Mouse (Mus musculus): Measurements from ENCODE around the gene Pax5. TPM values are rescaled to one million over a fixed set of nuclear protein-coding genes. Genes with fewer than 3 reads are reported as not detected.

Gene Pax5
- polyA plus RNA-seq, 1 experiment, result not detected

DNA sequence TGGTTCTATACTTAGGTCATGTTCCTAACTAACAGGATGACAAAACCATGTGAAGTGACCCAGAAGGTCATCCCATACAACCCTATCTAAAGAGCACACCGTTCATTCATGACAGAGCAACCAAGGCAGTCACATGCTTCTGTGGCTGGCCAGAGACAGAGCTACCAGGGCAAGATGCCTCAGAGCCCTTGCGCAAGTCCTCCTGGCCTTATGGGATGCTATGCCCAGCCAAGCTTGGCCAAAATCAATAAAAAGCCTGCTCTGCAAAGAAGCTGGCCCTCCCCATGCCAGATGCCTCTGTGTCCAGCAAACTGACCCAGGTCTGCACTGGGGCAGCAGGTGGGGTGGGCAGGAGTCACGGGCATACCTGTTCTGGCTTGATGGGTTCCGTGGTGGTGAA lies 65.1 kb downstream of the Pax5 start:
- TF ChIP-seq GATA1 (IDR thresholded peaks at IDR 0.05; ENCODE audit: low read length), result no peak

- no peak for TF ChIP-seq GATA1 (IDR thresholded peaks at IDR 0.05; ENCODE audit: low read length)
These were observed 68.3 kb downstream of the Pax5 start for GRCm38 (mm10) chr4:44641831-44642587.

- no peak for TF ChIP-seq GATA1 (IDR thresholded peaks at IDR 0.05; ENCODE audit: low read length)
These were observed 74.7 kb downstream of the Pax5 start for GRCm38 (mm10) chr4:44635618-44636017.

- TF ChIP-seq GATA1 (IDR thresholded peaks at IDR 0.05; ENCODE audit: low read length), result no peak
These were observed 76.4 kb downstream of the Pax5 start for GRCm38 (mm10) chr4:44633694-44634524.

- no peak for TF ChIP-seq GATA1 (IDR thresholded peaks at IDR 0.05; ENCODE audit: low read length)
These were observed 80.2 kb downstream of the Pax5 start for GRCm38 (mm10) chr4:44630059-44630458.

DNA sequence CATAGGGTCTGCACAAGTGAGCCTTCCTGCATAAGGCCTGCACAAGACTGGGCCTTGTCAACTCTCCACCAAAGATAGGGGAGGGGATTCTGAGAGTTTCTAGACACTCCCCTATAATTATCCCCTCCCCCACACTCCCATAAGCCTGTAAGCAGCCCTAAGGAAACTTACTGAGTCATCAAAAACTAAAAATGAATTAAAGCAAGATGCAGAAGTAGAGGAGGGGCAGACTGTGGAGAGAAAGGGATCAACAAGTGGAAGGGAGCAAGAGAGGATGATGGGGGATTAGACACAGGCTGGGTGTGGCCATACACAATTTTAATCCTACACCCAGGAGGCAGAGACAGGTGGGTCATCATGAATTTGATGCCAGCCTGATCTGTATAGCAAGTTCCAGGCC lies 82.4 kb downstream of the Pax5 start:
- no peak for TF ChIP-seq GATA1 (IDR thresholded peaks at IDR 0.05; ENCODE audit: low read length)

GRCm38 (mm10) chr4:44625108-44625424 lies 85.2 kb downstream of the Pax5 start:
- TF ChIP-seq GATA1 (IDR thresholded peaks at IDR 0.05; ENCODE audit: low read length), result no peak

GRCm38 (mm10) chr4:44624232-44625107 lies 85.8 kb downstream of the Pax5 start:
- TF ChIP-seq GATA1 (IDR thresholded peaks at IDR 0.05; ENCODE audit: low read length), result no peak

DNA sequence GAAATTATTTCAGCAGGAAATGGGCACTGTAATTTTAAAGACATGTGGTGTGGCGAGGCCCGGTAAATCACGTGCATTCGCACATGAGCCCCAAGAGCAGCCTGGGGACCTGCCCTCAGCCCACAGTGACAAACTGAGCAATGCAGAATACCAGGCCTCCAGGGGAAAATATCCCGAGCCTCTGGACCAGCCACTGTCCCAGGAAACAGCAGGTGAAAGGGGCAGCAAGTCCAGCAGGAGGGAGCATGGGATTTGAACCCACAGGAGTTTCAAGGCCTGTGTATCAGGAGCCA lies 86.9 kb downstream of the Pax5 start:
- no peak for TF ChIP-seq GATA1 (IDR thresholded peaks at IDR 0.05; ENCODE audit: low read length)

DNA sequence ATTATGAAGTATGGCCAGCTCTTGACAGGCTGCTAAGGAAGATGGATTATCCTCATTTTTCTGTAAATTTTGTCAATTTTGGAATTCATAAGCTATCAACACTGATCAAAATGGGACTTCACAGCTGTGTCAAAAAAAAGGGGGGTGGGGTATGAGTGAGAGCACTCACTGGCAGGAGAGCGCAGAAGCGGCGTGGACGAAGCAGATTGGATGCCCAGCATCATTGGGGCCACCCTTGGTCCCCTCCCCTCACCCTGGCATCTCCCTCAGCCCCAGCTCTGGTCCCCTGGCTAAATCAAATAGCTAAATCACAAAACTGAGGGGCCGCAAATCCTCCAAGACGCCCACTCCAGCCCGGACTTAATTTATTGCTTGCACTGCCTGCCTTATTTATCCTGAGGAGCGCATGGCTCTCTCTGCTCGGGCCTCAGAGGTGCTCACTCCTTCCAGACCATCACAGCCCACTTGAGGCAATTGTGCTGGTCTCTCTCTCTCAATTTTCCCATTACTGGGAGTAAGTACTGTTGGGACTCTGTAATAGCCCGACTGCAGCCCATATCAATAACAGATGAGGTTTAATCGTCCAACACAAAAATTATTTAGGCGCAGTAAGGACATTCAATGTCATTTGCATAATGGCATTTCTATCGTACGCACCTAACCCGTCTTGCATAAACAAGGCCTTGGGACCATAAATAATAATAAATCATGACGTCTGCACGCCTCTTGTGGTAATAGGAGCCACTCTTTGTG lies 87.4 kb downstream of the Pax5 start:
- no peak for TF ChIP-seq GATA1 (IDR thresholded peaks at IDR 0.05; ENCODE audit: low read length)

DNA sequence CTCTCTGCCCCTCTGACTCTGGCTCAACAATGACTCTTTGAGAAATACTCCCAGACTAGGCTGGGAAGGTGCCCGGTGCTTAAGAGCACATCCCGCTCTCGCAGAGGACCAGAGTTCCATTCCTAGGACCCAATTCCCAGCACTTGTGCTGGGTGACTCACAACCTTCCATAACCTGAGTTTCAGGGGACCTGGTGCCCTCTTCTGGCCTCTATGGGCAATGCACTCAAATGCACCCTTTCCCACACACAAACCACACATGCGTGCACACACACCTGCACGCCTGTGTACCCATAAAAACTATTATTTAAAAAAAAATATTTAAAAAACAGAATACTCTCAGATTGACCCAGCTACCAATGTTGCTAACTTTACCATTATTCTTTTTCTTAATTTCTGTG lies 90.0 kb downstream of the Pax5 start:
- TF ChIP-seq GATA1 (IDR thresholded peaks at IDR 0.05; ENCODE audit: low read length), result no peak

DNA sequence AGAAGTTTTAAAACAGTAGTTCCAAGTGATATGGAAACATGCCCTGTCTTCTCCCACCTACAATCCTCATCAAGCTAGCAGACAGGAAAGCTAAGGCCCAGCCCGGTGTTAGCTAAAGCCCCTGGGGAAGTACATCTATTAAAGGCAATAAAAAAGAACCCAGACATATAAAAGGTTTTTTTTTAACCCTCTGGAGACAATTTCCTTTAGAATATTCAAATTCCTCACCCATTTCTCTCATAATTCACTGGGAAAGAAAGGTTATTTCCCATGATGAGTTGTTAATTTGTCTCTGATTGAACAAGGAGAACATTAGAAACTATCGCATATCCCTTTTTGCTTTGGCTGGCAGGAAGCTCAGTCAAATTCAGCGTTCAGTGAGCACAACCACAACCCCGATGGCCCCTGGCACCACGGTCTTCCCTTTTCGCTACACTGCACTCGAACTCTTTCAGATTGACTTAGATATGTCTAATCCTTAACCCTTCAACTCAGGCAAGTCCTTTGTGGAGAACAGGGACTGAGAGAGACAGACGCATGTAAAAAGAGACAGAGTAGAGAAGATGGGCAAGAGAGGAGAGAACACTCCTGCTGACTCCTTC lies 96.1 kb downstream of the Pax5 start:
- TF ChIP-seq GATA1 (IDR thresholded peaks at IDR 0.05; ENCODE audit: low read length), result no peak

DNA sequence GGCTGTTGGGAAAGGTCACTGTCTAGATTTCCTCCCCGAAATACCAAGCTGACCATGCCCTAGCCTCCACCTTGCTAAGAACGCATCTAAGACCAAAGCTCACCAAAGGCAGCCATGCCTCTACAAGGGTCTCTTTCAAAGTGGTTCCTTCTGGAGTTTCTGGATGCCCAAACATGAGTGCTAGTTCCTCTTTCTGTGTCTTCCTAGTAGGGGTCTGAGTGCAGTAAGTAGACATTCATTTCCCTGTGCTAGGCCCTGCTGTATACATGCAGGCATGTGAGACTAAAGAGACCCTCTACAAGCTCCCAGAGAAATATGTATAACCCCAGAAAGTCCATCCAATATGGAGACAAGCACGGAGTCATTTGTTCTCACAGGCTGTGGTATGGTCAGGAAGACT lies 97.9 kb downstream of the Pax5 start:
- TF ChIP-seq GATA1 (IDR thresholded peaks at IDR 0.05; ENCODE audit: low read length), result no peak

- no peak for TF ChIP-seq GATA1 (IDR thresholded peaks at IDR 0.05; ENCODE audit: low read length)
These were observed 104.8 kb downstream of the Pax5 start for GRCm38 (mm10) chr4:44605453-44605852.

- TF ChIP-seq GATA1 (IDR thresholded peaks at IDR 0.05; ENCODE audit: low read length), result no peak
These were observed 108.0 kb downstream of the Pax5 start for GRCm38 (mm10) chr4:44602257-44602801.

All from G1E-ER4 (cell line).